19 mouse cellular contexts compared by ENCODE assay signal in genomic region chr7:39484384-39484783, GRCm38 (mm10). TPM values are rescaled to one million over a fixed set of nuclear protein-coding genes. Genes with fewer than 3 reads are reported as not detected.
A peak's percentile ranks its signal among the peaks of the same experiment; 100 is the strongest.
DNase-seq lines count a peak whose midpoint lies in the region; ATAC-seq and TF ChIP-seq lines count a peak whose summit lies in the region.
"Had no signal": no experiment of that assay in that cellular context is flagged by ENCODE, and none has a peak within 500 bp of the region (broad histone marks: within the 10 kb centered on the region; RNA-seq: fewer than 3 reads in every experiment).

No protein-coding gene starts in this region.

- no peak for TF ChIP-seq POLR2A in kidney, adult 2 months (IDR thresholded peaks at IDR 0.05; ENCODE audit: low read depth, low read length)
- no peak for TF ChIP-seq POLR2A in lung, adult 2 months (IDR thresholded peaks at IDR 0.05; ENCODE audit: borderline replicate concordance, extremely low read depth, low read depth, low read length)

- TF ChIP-seq CTCF in kidney, adult 2 months (conservative IDR thresholded peaks at IDR 0.05; ENCODE audit: insufficient read depth, insufficient read length, low read depth, low read length) = peak; percentile 27; the same call in 1 of the 2 replicates
- no peak for TF ChIP-seq CTCF in lung, adult 2 months (IDR thresholded peaks at IDR 0.05; ENCODE audit: insufficient read depth, low read length)
- peak; percentile 22 for TF ChIP-seq CTCF in Patski (IDR thresholded peaks at IDR 0.05)

- in situ Hi-C loops in Patski (cut with MboI; ENCODE audit: low pct_unique_long_range_greater_than_20kb) = no loop called here

- no peak overlapping the region for H3K27ac ChIP-seq in kidney, adult 2 months (ENCODE audit: insufficient read depth, low read depth, low read length)
- H3K27ac ChIP-seq: embryonic facial prominence, embryonic 13.5 days; forebrain, embryonic 13.5 days; heart, embryonic 15.5 days; hindbrain, embryonic 14.5 days; limb, embryonic 13.5 days had no signal

- CTCF ChIA-PET in Patski (lab: Charles Lee) = interaction anchor here (0.9 kb wide), 1 partner anchor 10 kb away, joined by 4 read pairs; no protein-coding TSS in a partner anchor

- H3K4me3 ChIP-seq in kidney, adult 2 months (ENCODE audit: insufficient read depth, low read depth, low read length) = no peak overlapping the region
- H3K4me3 ChIP-seq in lung, adult 2 months (replicated peaks; ENCODE audit: extremely low read depth, low read depth, low read length) = no peak overlapping the region
- H3K4me3 ChIP-seq: embryonic facial prominence, embryonic 13.5 days; forebrain, embryonic 13.5 days; heart, embryonic 15.5 days; limb, embryonic 13.5 days; megakaryocyte, embryonic 14.5 days; myocyte had no signal

- POLR2A ChIA-PET in Patski (lab: Charles Lee) = interaction anchor here (0.6 kb wide), 1 partner anchor 57 kb away, joined by 3 read pairs; no protein-coding TSS in a partner anchor

- H3K36me3 ChIP-seq in kidney, adult 2 months (ENCODE audit: control insufficient read depth, insufficient read depth, low read length) = no peaks in the 10 kb centered on the region
- H3K36me3 ChIP-seq: embryonic facial prominence, embryonic 13.5 days; G1E; heart, embryonic 15.5 days; limb, embryonic 13.5 days had no signal

- peak; percentile 7 for DNase-seq in kidney, adult 2 months
- DNase-seq in kidney, postnatal 4 days = no peak
- DNase-seq in lung, postnatal 25 days (ENCODE audit: low spot score) = peak; percentile 7
- no peak for DNase-seq in lung, adult 2 months
- DNase-seq in Patski (ENCODE audit: low read depth, low spot score) = no peak
- peak; percentile 1 for DNase-seq in naive thymus-derived CD4-positive, alpha-beta T cell, adult 2 months (ENCODE audit: low read depth)
- DNase-seq in testis, postnatal 14 days (ENCODE audit: low spot score) = no peak
- DNase-seq: gastrocnemius, postnatal 10 days; kidney, postnatal 14 days; layer of hippocampus, postnatal 36 days; spleen, adult 18-20 months had no signal

- no peaks in the 10 kb centered on the region for H3K4me1 ChIP-seq in kidney, adult 2 months (ENCODE audit: control insufficient read depth, insufficient read depth, low read length)
- H3K4me1 ChIP-seq in lung, adult 2 months (ENCODE audit: control insufficient read depth, insufficient read depth, low read length) = no peaks in the 10 kb centered on the region
- H3K4me1 ChIP-seq: embryonic facial prominence, embryonic 13.5 days; heart, embryonic 15.5 days; limb, embryonic 13.5 days; megakaryocyte, embryonic 14.5 days had no signal

- no peak for ATAC-seq in Patski
- ATAC-seq: forebrain, embryonic 13.5 days had no signal

- H3K27me3 ChIP-seq in kidney, adult 2 months (replicated peaks; ENCODE audit: control insufficient read depth, insufficient read depth, low read length) = no peaks in the 10 kb centered on the region; the same call in 1 of the 2 replicates
- no peaks in the 10 kb centered on the region for H3K27me3 ChIP-seq in Patski
- H3K27me3 ChIP-seq: embryonic facial prominence, embryonic 13.5 days; forebrain, embryonic 13.5 days; heart, embryonic 15.5 days; limb, embryonic 13.5 days; megakaryocyte, embryonic 14.5 days had no signal

- 60% methylated on average over 6 of the region's 6 CpGs for WGBS in kidney, adult 2 months
- 50% methylated on average over 6 of the region's 6 CpGs for whole genome bisulfite sequencing in lung, adult 2 months

RNA-seq across cellular contexts. Expression of gene Zfp619, which starts 33.2 kb away (rescaled TPM):
- polyA plus RNA-seq in kidney, adult 2 months (2012; rRNA removed) = 0.41 and 0.52 TPM in 2 replicates
- polyA plus RNA-seq in lung, adult 2 months (2012; rRNA removed) = 0.44 and 0.56 TPM in 2 replicates
- 1.5 TPM for polyA plus RNA-seq in Patski (2021)

Comparison
In these comparisons a context has a peak if more than half of its experiments do, and no peak if none do; other contexts are left out.
1. DNase-seq: peak in kidney, adult 2 months (single experiment), lung, postnatal 25 days (single experiment) and naive thymus-derived CD4-positive, alpha-beta T cell, adult 2 months (single experiment); none in kidney, postnatal 4 days (0 of 2), lung, adult 2 months (single experiment), Patski (single experiment) and testis, postnatal 14 days (single experiment).